Mouse (Mus musculus) left cerebral cortex, postnatal 4 days (tissue): ENCODE data around the gene Kptn. TPM values are rescaled to one million over a fixed set of nuclear protein-coding genes. Genes with fewer than 3 reads are reported as not detected.
A peak's percentile ranks its signal among the peaks of the same experiment; 100 is the strongest.

ENCODE experiments used
- DNase-seq: peaks from one replicate; pipeline ENCODE4 v3.0.0-alpha.2; 2022
- intact Hi-C: fragments of 180-260 bp; cut with DNase I; formaldehyde crosslinking; loops from one replicate; pipeline ENCODE4 v1.15.1; 2025
- total RNA-seq, 2 experiments: library from RNA; stranded (reverse); gene quantifications; 2 replicates each; pipeline ENCODE4 v1.2.3; 2021

The Kptn gene
- total RNA-seq, 2 experiments from 2014 or later: 38.0 to 43.2 TPM

- DNase-seq: peak; percentile 52
- intact Hi-C loops: no loop called here
Observed at GRCm38 (mm10) chr7:16117100-16117499, 2.6 kb upstream of the Kptn start.

GRCm38 (mm10) chr7:16120262-16120600 lies 536 bp downstream of the Kptn start:
- intact Hi-C loops: no loop called here
- DNase-seq: no peak

- DNase-seq: no peak
- intact Hi-C loops: no loop called here
Observed at GRCm38 (mm10) chr7:16125829-16126228, 6.1 kb downstream of the Kptn start.

- intact Hi-C loops: no loop called here
- peak; percentile 65 for DNase-seq
Observed at GRCm38 (mm10) chr7:16128344-16128743, 8.6 kb downstream of the Kptn start.

- DNase-seq: no peak
- intact Hi-C loops: no loop called here
Observed at GRCm38 (mm10) chr7:16128899-16129298, 9.2 kb downstream of the Kptn start.

- intact Hi-C loops: no loop called here
- peak; percentile 92 for DNase-seq
Observed at GRCm38 (mm10) chr7:16129421-16129845, 9.7 kb downstream of the Kptn start, which contains the start of gene Slc8a2. TSS of gene Slc8a2 (plus strand) at chr7:16129826.

GRCm38 (mm10) chr7:16129846-16130691 lies 10.4 kb downstream of the Kptn start:
- intact Hi-C loops: no loop called here
- DNase-seq: peak; percentile 86

GRCm38 (mm10) chr7:16130956-16131634 lies 11.4 kb downstream of the Kptn start:
- intact Hi-C loops: no loop called here
- DNase-seq: no peak

GRCm38 (mm10) chr7:16132161-16132581 lies 12.5 kb downstream of the Kptn start:
- intact Hi-C loops: no loop called here
- no peak for DNase-seq

- intact Hi-C loops: no loop called here
- DNase-seq: no peak
Observed at GRCm38 (mm10) chr7:16132926-16133325, 13.2 kb downstream of the Kptn start.

- intact Hi-C loops: no loop called here
- no peak for DNase-seq
Observed at GRCm38 (mm10) chr7:16133691-16134090, 14.0 kb downstream of the Kptn start.

- intact Hi-C loops: no loop called here
- DNase-seq: peak; percentile 39
Observed at GRCm38 (mm10) chr7:16134951-16135392, 15.3 kb downstream of the Kptn start.

- DNase-seq: no peak
- intact Hi-C loops: no loop called here
Observed at GRCm38 (mm10) chr7:16146489-16147410, 27.1 kb downstream of the Kptn start.

- DNase-seq: peak; percentile 41
- intact Hi-C loops: no loop called here
Observed at GRCm38 (mm10) chr7:16147643-16148042, 27.9 kb downstream of the Kptn start.

GRCm38 (mm10) chr7:16149241-16149640 lies 29.5 kb downstream of the Kptn start:
- peak; percentile 78 for DNase-seq
- intact Hi-C loops: no loop called here

- no peak for DNase-seq
- intact Hi-C loops: loop anchor here (10.0 kb wide), 1 partner anchor 176 kb away; no protein-coding TSS in a partner anchor
Observed at GRCm38 (mm10) chr7:16150191-16151145, 30.8 kb downstream of the Kptn start.

GRCm38 (mm10) chr7:16153522-16153921 lies 33.8 kb downstream of the Kptn start:
- DNase-seq: peak; percentile 67
- intact Hi-C loops: loop anchor here (2.0 to 10.0 kb wide), 2 partner anchors 55 to 179 kb away; partner anchors contain the start of gene Napa

GRCm38 (mm10) chr7:16155132-16155872 lies 35.6 kb downstream of the Kptn start:
- peak; percentile 69 for DNase-seq
- intact Hi-C loops: loop anchor here (10.0 kb wide), 1 partner anchor 181 kb away; no protein-coding TSS in a partner anchor
